Mouse (Mus musculus): ENCODE measurements around the gene Krt6a.
"Not testable (repeated sequence)": the region's sequence is repeated elsewhere in the genome, so short reads cannot be mapped to it uniquely, and the experiment has no call there.

The Krt6a gene

DNA sequence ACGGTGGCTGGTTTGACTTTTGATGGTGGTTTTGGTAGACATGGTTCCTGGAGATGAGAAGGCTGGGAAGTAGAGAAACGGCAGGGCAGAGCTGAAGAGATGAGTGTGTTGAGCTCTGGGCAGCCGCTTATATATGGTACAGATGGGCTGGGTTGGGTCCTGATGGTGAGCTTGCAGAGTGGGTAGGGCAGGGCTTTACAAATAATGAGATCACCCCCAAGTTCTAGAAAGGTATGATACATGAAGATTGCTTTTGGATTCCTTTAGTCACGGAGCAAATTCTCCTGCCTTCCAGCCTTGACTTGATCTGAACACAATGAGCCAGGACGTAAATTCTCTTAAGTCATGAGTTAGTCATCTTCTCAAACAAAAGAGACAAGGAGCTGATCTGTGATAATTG, at the start of gene Krt6a:
Krt6a (minus strand) TSS at position 101 of the 400 bp plus-strand sequence.
- no peak for DNase-seq (ENCODE audit: low spot score)

- no peak for DNase-seq (ENCODE audit: low spot score)
Measured at GRCm38 (mm10) chr15:101742711-101743110, 48.6 kb upstream of the Krt6a start, which contains the start of gene Krt71. Krt71 (minus strand) TSS chr15:101743109.

DNA sequence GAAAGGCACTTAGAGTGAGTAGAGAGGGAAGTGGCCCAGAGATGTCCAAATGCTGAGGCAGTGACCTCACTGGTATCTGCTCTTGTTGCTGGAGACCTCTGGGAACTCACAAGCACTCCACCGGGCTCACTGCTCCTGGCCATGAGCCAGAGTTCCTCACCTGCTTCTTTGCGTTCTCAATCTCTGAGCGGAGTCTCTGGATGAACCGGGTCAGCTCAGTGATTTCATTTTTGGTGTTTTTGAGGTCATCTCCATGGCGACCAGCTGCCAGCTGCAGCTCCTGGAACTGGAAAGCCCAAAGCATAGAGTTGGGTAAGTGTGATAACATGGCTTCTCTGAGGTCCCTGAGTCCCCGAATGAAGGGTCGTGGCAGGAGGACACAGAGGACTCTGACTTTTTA, 43.7 kb upstream of the Krt6a start:
- no peak for DNase-seq (ENCODE audit: low spot score)

GRCm38 (mm10) chr15:101730653-101731052, 36.5 kb upstream of the Krt6a start:
- no peak for DNase-seq (ENCODE audit: low spot score)

GRCm38 (mm10) chr15:101724686-101725085, 30.6 kb upstream of the Krt6a start:
- no peak for DNase-seq (ENCODE audit: low spot score)

GRCm38 (mm10) chr15:101715831-101716230, 21.7 kb upstream of the Krt6a start:
- DNase-seq (ENCODE audit: low spot score) = no peak

DNA sequence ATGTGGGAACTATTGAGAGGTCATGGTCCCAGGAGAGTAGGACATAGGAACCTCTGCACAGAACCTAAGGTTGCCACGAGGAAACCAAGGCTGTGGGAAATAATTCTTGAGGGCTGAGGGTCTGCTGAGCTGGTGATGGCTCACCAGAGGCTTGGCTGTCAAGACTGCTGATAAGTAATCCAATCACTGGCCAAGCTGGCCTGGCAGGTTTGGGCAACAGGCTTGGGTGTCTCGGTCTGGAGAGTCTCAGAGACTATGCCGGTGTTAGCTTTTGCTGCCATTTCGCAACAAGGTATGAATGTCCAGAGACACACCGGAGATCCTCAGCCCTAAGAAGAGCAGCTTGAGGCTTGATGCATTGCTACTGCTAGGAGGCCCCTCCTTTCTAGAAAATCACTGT, 20.2 kb upstream of the Krt6a start:
- DNase-seq (ENCODE audit: low spot score) = no peak

DNA sequence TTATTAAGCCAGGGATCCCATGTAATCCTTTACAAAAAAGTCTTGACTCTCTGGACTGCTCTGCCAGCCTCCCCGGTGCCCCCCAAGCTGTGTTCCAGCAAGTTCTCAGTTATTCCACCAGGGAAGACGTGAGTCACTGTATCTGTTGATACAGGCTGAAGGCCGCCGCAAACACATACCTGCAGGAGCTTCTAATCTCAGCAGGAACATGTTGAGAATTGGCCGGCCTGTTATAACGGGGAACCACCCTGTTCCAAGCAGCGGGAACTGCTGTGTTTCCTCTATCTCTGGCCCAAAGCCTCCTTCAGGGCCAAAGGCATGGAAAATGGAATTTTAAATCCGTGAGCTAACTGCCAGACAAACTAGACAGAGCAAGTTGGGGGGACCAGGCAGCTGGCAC, 19.6 kb upstream of the Krt6a start:
- no peak for DNase-seq (ENCODE audit: low spot score)

- no peak for DNase-seq (ENCODE audit: low spot score)
Measured at GRCm38 (mm10) chr15:101712720-101713119, 18.6 kb upstream of the Krt6a start, which contains the start of gene Krt5. Krt5 (minus strand) TSS chr15:101712898.

GRCm38 (mm10) chr15:101708683-101709082, 14.6 kb upstream of the Krt6a start:
- DNase-seq (ENCODE audit: low spot score) = no peak

DNA sequence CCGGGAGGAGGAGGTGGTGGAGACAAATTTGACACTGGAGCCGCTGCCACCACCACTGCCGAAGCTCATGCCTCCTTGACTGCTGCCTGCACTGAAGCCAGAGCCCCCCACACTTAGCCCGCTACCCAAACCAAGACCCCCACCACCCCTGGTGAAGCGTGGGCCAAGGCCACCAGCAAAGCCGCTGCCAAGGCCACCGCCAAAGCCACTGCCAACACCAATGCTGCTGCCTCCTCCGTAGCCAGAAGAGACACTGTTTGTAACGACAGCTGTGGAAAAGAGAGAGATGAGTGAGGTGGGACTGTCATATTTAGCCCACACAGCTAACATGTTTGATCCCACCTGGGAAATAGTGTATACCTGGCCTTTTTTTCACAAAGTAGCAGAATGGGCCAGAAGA, 13.3 kb upstream of the Krt6a start:
- DNase-seq (ENCODE audit: low spot score) = no peak

- DNase-seq (ENCODE audit: low spot score) = no peak
Measured at GRCm38 (mm10) chr15:101704066-101704465, 10.0 kb upstream of the Krt6a start.

- no peak for DNase-seq (ENCODE audit: low spot score)
Measured at GRCm38 (mm10) chr15:101702380-101702779, 8.3 kb upstream of the Krt6a start.

DNA sequence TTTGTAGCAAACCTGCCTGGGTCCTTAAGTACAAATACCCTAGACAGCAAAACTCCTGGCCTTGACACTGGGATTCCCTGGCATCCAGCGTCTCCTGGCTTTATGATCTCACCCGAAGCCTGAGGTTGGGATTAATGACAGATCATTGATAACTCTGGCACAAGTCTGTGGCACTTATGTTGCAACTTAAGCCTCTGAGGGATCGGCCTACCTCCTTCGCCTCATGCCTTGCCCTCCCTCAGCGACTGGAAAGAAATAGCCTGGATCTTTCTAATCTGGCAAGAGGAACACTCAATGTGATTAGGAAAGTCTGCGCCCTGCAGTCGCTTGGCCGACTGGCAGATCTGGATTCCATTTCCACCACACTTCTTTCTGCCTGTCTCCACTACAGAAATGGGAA, 5.8 kb upstream of the Krt6a start:
- no peak for DNase-seq (ENCODE audit: low spot score)

DNA sequence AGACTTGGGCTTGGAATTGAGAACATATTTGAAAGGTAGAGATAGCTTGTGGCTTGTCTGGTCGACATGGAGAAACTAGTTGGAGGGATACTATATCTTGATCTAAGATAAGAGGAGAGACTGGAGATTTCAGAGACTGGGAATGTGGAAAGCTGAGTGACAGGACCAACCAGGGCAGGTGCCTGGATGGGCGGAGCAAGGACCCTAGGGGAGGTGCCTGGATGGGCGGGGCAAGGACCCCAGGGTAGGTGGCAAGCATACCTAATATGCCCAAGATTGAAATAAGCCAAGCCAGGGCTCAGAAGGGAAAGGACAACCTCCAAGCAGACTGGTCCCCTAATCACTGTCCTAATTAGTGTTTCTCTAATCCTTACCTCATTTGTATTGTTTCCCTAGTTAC, 5.1 kb upstream of the Krt6a start:
- no peak for DNase-seq (ENCODE audit: low spot score)

DNA sequence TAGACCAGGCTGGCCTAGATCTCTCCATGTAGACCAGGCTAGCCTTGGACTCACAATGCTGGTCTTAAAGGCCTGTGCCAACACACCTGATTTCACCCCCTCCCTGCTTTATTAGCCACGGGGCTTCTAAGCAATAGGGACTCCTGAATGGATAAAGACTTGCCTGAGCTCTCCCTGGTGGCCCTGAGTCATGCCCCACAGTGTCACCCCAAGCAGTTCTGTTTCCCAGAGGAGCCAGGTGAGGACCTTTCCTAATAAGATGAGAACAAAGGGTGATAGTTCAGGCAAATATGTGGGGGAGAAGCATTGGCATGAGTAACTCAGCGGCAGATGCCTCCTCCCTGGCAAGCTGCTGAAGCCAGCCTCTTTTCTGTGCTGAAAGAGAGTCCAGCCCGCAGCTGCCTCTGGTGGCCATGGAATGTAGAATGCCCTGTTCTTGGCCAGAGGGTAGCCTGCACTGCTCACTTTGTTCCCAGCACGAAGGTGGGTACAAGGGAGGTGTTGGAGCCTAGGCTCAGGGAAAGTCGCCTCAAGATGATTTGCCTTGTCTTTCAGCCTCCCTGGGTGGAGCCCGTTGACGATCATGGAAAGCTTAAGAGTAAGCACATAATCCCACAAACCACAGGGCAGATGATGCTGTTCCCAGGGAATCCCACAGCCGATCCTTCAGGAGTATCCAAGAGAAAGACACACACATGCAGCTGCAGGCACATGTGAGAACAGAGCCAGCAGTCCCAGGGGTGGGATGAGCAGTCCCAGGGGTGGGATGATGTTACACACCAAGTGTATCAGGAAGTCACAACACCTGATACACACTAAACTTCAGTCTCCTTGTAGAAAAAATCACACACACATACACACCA, 3.5 kb upstream of the Krt6a start:
- no peak for DNase-seq (ENCODE audit: low spot score)

DNA sequence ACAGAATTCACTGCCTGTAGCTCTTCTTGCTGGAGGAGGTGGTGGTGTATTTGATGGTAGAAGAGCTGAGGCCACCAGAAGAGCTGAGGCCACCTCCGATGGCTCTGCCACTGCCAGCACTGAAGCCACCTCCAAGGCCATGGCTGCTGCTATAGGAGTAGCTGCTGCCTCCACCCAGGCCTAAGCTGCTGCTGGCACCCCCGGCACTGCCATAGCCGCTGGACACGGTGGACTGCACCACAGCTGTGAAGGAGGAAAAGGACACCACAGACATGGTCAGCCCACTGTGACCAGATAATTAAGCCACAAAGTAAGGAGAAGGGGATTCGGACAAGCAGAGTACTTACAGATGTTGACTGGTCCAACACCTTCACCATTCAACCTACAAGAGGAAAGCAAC, 3.6 kb downstream of the Krt6a start:
- not testable (repeated sequence) for DNase-seq (ENCODE audit: low spot score)

DNA sequence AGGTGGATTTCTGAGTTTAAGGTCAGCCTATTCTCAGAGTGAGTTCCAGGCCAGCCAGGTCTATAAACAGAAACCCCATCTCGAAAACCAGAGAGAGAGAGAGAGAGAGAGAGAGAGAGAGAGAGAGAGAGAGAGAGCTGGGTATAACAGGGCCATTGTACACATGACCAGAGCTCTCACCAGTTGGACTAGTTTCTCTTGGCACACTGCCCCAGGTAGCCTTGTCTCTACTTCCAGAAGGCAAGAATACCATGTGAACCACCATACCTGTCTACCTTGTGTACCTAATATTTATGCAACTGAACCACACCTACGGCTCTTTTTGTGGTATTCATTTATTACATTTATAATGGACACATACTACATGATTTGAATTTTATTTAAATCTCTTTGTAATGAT, 5.9 kb downstream of the Krt6a start:
- no peak for DNase-seq (ENCODE audit: low spot score)

DNA sequence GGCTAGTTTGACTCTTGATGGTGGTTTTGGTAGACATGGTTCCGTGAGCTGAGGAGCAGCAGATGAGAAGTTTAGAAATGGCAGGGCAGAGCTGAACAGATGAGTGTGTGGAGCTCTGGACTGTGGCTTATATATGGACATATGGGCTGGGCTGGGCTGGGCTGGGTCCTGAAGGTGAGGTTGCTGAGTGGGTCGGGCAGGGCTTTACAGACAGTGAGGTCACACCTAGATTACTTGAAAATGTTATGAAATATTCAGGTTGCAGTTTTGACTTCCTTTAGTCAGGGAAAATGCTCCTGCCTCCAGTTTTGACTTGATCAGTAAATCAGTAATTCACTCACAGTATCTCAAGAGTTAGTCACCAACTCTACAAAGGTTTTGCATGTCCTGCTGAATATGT, 13.9 kb downstream of the Krt6a start, which contains the start of gene Krt6b:
Krt6b (minus strand) TSS at position 101 of the 400 bp plus-strand sequence.
- no peak for DNase-seq (ENCODE audit: low spot score)

GRCm38 (mm10) chr15:101675978-101676377, 18.1 kb downstream of the Krt6a start:
- DNase-seq (ENCODE audit: low spot score) = no peak

DNA sequence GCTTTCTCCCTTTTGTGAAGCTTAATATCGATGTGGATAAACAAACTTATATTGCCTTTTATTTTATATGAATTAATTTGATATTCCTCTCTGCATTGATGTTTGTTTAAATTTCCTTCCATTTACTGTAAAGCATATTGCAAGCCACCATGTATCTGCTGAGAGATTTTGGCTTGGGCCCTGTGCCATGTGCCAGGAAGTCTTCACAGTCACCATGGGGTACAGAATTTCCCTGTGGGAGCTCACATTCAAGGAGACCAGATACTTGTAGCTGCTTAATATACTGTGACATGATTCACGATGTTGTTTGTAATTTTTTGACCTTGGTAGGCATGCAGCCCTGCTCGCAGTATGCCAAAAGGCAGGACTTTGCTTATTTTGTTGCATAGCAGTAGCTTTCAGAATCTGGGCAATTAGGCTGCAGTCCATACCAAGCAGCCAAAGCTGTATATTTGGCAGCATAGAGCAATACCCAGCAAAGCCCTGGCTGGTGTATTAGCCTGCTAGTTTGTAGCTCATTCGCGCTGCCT, 41.3 kb downstream of the Krt6a start:
- DNase-seq (ENCODE audit: low spot score) = no peak

- DNase-seq (ENCODE audit: low spot score) = no peak
Measured at GRCm38 (mm10) chr15:101647280-101647679, 46.8 kb downstream of the Krt6a start, which contains the start of gene Gm5478. Gm5478 (minus strand) TSS chr15:101647380.
